Mouse (Mus musculus) cortical plate, adult 2 months (tissue): ENCODE results near the gene Ndufa11.

Experiments used
- CTCF ChIP-seq: fragments of 200-500 bp; IDR thresholded peaks from 2 replicates; pipeline ENCODE4 v1.5.1; 2011; ENCODE audit warnings: mild to moderate bottlenecking, control low read depth, low read length; ENCODE audit not compliant: insufficient read depth; ENCODE audit errors: extremely low read depth
- POLR2A ChIP-seq: fragments of 200-500 bp; IDR thresholded peaks from 2 replicates; pipeline ENCODE4 v1.6.1; 2011; ENCODE audit warnings: mild to moderate bottlenecking, low read length, control low read depth; ENCODE audit not compliant: insufficient read depth; ENCODE audit errors: extremely low read depth

DNA sequence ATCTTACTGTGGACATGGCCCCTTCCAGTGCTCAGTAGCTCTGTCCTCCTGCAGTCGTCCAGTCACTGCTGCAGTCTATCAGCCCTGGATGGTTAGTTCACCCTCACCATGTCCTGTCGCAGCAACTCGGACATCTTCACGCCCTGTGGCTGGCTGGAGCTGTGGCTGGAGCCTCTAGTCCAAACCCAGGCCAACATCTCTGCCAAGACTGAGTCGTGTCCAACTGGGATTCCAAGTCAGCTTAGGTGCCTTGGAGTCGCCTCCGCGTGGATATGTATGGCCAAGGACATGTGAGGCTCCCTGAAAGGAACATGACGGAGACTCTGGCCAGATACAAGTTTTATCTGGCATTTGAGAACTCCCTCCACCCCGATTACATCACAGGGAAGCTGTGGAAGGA is 20.7 kb downstream of the Ndufa11 start:
- TF ChIP-seq POLR2A (no peak), CTCF (no peak)
